Mouse (Mus musculus) lung, postnatal 25 days (tissue): ENCODE results near the gene R3hcc1l.

ENCODE experiments used
- DNase-seq: peaks from one replicate; pipeline ENCODE4 v3.0.0; 2022; ENCODE audit warnings: low spot score

Gene R3hcc1l

GRCm38 (mm10) chr19:42518620-42519310 is at the start of gene R3hcc1l:
TSS of gene R3hcc1l (plus strand) at chr19:42518759.
- peak; percentile 96 for DNase-seq

- DNase-seq, result no peak
Measured at GRCm38 (mm10) chr19:42471571-42471970, 47.0 kb upstream of the R3hcc1l start.

DNA sequence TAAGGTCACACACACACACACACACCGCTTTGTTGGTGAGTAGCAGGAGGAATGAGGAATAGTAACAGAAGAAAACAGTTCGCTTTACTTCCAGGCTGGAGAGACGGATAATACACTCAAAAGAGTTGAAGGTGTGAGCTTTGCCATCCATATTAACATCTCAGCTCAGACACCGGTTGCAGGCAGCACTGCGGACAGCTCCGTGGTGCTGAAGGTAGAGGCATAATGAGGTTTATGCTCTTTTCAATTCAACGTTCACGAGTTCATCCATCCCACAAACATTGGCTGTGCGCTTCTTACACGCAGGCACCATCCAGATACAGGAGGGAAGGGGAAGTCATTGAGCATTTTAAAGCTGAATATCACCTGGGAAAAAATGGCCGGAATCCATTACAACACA is 45.7 kb upstream of the R3hcc1l start:
- DNase-seq, result no peak

DNA sequence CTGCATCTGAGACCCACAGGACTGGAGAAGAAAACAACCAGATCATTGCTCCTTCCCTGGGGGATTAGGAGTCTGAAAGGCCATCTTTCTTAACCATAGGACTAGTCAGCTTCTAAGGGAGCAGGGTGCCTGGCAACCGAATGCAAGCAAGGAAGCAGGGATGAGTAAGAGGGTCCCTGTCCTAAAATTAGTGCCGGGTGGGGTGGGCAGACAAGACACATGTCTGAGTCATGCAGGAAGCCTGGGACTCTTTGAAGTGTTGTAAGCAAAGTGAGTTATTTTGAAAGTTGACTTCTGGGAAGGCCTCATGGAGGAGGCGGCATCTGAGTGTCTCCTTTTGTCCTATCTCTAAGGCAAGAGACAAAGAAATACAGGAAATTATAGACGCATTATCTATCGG is 40.8 kb upstream of the R3hcc1l start:
- no peak for DNase-seq

GRCm38 (mm10) chr19:42478303-42478702 is 40.3 kb upstream of the R3hcc1l start:
- DNase-seq, result no peak

- DNase-seq, result no peak
Measured at GRCm38 (mm10) chr19:42485443-42485842, 33.1 kb upstream of the R3hcc1l start.

GRCm38 (mm10) chr19:42487261-42487660 is 31.3 kb upstream of the R3hcc1l start:
- no peak for DNase-seq

DNA sequence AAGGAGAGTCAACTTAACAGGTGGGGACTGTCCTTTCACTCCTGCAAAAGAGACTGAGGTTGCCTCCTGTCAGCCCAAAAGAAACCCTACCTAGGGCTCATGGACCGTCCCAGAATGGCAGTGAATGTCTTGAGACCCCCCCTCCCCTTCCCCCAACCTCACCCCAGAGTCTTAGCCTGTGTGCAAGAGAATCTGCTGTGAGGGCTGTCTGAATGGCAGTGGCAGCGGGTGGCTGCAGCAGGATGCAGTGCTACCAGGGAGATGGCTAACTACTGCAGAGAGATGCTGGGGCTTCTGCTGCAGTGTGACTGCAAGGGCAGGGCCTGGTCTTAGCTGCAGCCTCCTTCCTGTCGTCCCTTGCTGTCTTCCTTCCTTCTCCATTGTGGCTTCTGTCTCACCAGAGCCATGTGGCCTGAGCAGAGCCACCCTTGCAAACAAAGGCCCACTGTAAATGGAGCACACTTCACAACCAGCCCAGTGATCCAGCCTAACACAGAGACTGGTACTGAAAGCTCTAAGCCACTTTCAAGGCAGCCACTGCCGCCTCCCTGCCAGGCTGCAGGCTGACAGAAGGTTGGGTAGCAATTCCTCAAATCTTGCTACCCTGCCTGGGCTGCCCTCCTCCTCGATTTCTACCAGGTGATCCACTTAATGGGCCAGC is 25.2 kb upstream of the R3hcc1l start:
- no peak for DNase-seq

DNA sequence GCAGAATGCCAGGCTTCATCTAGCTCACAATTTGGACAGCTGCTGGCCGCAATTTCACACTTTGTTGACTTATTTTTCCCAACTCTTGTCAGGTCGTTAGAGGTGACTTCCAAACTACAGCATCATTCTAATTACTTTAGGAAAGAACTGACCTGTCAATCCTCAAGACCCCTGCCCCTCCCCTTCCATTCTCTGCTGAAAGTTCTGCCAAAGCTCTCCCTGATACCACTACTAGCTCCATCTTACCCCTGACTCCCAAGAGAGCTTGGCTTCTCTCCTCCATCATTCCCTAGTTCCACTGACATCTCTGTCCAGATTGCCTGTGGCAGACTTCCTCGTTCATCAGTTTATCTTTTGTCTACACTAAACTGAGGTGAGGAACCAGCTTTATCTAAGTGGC is 14.4 kb upstream of the R3hcc1l start:
- DNase-seq, result no peak

DNA sequence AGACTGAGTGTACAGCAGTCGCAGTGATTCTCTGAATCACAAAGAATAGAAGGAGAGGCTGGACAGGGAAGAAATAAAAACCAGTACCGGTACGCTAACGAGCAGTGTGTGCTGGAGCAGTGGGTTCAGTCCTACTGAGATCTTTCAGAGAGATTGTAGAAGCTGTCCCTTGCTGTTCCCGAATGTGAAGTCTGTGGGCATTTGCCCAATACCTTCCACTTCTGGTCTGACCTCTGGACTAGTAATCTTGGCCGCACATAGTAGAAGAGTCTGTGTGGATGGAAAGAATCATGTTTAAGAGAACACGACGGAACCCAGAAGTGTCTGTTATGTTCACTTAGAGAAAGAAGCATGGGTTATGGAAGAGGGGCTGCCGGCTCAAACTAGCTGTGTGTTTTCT is 8.9 kb upstream of the R3hcc1l start:
- DNase-seq, result no peak

DNA sequence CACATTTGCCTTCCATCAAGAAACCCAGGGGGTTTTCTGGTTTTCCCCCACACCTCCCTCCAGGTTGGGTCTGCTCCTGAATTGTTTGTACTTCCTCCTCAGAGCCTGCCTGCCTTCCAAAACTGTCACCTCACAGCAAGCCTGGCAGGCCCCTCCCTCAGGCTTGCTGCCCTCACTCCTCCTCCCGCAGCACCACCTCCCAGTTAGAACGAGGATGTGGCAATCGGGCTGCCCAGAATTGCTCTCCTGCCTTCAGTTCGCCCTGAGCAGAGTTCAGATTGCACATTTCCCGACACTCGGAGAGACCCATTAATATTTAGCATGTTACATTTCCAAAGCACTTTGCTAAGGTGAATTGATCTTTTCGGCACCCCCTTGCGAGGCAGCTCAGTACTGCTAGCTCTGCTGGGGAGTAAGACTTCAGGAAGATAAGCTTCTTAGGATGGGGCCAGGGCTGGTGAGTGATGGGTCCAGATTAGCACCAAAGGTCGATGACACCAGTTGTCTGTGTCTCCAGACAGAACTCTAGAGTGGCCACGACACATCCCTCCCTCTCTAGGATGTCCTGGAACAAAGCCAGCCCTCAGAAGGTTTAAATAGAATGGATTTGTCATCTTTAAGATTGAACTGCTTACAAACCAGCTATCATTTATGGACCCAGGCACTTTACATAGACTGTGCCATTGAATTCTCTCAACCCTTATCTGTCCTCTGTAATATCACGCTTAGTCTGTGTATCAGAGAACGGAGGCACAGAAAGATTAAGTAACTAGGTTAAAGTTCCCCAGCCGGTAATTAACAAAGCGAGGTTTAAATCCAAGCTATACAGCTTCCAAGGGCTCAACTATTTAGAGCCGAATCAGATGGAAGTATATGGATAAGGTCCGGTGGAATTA is 8.0 kb upstream of the R3hcc1l start:
- DNase-seq, result peak; percentile 55

DNA sequence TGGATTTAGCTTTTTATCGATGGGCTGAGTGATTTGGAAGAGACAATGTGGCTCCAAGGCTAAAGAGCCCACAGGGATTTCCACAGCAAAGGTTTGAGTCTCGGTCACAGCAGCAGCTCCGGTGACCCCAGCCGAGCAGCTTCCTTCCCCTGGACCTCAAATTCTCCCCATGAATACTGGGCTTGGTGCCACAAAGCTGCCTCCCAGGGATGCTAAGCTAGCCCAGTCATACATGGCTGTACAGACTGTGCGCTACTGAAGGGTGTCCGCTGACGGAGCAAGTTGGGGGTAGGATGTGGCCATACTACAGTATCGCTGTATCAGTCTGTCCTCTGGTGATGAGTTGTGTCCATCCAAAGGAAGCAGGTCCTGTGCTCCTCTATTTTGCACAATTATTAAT is 2.9 kb upstream of the R3hcc1l start:
- no peak for DNase-seq

DNA sequence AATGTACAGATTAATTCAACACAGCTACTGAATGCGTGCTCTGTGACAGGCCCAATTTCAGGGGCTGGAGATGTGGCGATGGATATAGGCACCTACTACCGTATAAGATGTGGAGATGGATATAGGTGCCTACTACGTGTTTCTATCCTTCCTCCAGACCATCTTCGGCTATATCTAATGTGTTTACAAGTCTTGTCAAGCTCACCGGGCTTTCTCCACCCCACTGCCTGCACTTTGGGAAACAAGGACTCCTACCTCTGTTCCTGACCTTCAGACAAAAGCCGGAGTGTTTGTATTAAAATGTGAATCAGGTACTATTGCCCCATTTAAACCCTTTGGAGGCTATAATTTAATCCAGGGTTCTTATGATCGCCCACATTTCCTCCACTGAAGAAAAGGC is 2.4 kb upstream of the R3hcc1l start:
- no peak for DNase-seq

DNA sequence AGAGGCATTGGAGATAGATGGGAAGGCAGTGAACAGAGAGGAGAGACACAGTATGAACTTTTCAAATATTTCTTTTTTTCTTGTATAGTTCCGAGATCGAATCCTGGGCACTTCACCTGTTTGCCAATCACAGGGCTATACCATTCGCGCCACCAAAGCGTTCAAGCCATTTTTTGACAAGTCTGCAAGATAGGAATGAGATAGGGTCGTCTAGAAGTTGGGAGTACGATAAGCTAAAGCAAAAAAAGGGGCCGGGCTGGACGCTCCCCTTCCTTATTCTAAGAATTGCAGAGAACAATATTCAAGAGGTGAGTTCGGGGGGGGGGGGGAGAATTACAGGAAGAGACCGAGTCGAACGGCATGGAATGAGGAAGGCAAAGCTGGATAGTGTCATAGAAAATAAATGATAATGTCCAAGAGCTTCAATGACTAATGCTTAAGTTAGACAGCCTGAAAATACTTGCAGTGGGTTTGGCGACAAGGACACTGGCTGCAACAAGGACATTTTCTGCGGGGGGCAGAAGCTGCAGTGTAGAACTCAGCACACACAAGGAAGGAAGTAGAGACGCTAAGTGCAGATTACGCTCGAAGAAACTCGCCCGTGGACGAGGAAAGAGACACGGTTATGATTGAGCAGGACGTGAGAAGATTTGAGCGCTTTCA is 471 bp upstream of the R3hcc1l start:
- no peak for DNase-seq

DNA sequence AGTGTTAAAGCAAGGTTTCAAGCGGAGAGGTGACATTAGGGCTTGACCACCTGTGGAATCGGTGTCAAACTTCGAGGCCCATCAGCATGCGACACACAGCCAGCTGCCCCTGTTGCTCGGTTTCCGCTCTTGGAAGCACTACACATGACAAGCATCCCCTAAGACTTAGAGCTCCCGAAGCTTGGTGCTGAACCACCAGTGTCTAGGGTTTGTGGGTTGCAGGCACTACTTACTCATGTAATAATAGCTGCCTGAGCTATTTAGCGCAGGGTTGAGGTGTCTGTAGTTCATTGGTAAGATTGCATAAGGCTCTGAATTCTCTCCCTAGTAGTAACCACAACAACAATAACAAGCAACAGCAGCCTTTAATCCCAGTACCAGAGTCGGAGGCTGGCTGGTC is 1.2 kb downstream of the R3hcc1l start:
- no peak for DNase-seq

GRCm38 (mm10) chr19:42524703-42525102 is 6.1 kb downstream of the R3hcc1l start:
- no peak for DNase-seq

GRCm38 (mm10) chr19:42529992-42530437 is 11.5 kb downstream of the R3hcc1l start:
- DNase-seq, result peak; percentile 34

- no peak for DNase-seq
Measured at GRCm38 (mm10) chr19:42534427-42534826, 15.9 kb downstream of the R3hcc1l start.

DNA sequence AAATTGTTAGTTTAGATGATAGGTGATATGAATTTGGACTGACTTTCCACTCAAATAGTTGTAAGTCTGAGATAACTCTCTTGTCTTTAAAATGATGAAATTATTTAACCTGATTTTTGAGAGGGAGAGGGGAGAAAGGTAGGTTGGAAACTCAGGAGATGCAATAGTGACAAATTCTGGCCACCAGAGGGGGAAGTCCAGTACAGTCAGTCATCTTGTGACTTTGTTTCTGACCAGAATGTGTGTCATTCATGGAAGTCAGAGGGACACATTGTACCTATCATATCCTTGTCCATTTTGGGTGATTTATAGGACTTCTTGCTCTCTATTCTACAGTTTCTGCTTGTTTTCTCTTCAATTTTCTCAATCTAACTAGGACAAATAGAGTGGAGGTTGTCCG is 19.0 kb downstream of the R3hcc1l start:
- DNase-seq, result no peak

- DNase-seq, result no peak
Measured at GRCm38 (mm10) chr19:42538911-42539310, 20.4 kb downstream of the R3hcc1l start.

GRCm38 (mm10) chr19:42539414-42540189 is 21.0 kb downstream of the R3hcc1l start:
- DNase-seq, result peak; percentile 43
